ENCODE assay signal across 7 mouse cellular contexts in genomic region chr8:71488454-71488853, GRCm38 (mm10). TPM values are rescaled to one million over a fixed set of nuclear protein-coding genes. Genes with fewer than 3 reads are reported as not detected.
DNase-seq lines count a peak whose midpoint lies in the region; ATAC-seq lines count a peak whose summit lies in the region.

No protein-coding gene starts in this region.

- peak overlapping the region; percentile 87 for H3K27ac ChIP-seq in embryonic facial prominence, embryonic 11.5 days (replicated peaks; ENCODE audit: low read depth, low read length)
- peak overlapping the region; percentile 77; the same call in 1 of the 2 replicates for H3K27ac ChIP-seq in limb, embryonic 11.5 days (replicated peaks; ENCODE audit: low read depth, low read length)
- H3K27ac ChIP-seq in midbrain, embryonic 14.5 days (replicated peaks; ENCODE audit: low read depth, low read length) = no peak overlapping the region

- peak overlapping the region; percentile 87 for H3K4me3 ChIP-seq in embryonic facial prominence, embryonic 11.5 days (ENCODE audit: low read depth, low read length)
- peak overlapping the region; percentile 88 for H3K4me3 ChIP-seq in limb, embryonic 11.5 days (ENCODE audit: low read depth, low read length)
- peak overlapping the region; percentile 74 for H3K4me3 ChIP-seq in midbrain, embryonic 14.5 days (replicated peaks; ENCODE audit: low read depth, low read length)

- WGBS in embryonic facial prominence, embryonic 11.5 days = under 1% methylated on average over 22 of the region's 22 CpGs
- WGBS in limb, embryonic 11.5 days = 0% methylated on average over 22 of the region's 22 CpGs
- under 1% methylated on average over 22 of the region's 22 CpGs for WGBS in midbrain, embryonic 14.5 days

- peak overlapping the region; percentile 99 for H3K4me2 ChIP-seq in embryonic facial prominence, embryonic 11.5 days (ENCODE audit: low read depth, low read length)
- H3K4me2 ChIP-seq in limb, embryonic 11.5 days (ENCODE audit: low read depth, severe bottlenecking) = peak overlapping the region; percentile 100
- peak overlapping the region; percentile 99 for H3K4me2 ChIP-seq in midbrain, embryonic 14.5 days (ENCODE audit: low read length)

- H3K27me3 ChIP-seq in embryonic facial prominence, embryonic 11.5 days (ENCODE audit: control insufficient read depth, insufficient read depth, low read length) = no peaks in the 10 kb centered on the region
- H3K27me3 ChIP-seq in limb, embryonic 11.5 days (ENCODE audit: control insufficient read depth, insufficient read depth, low read length) = no peaks in the 10 kb centered on the region
- H3K27me3 ChIP-seq in midbrain, embryonic 14.5 days (ENCODE audit: control insufficient read depth, insufficient read depth, low read length) = no peaks in the 10 kb centered on the region

- H3K36me3 ChIP-seq in embryonic facial prominence, embryonic 11.5 days (replicated peaks; ENCODE audit: control insufficient read depth, insufficient read depth, low read depth, low read length) = peaks cover 12% of the 10 kb centered on the region
- H3K36me3 ChIP-seq in limb, embryonic 11.5 days (ENCODE audit: control insufficient read depth, insufficient read depth, low read length) = peaks cover 8% of the 10 kb centered on the region; the same call in 1 of the 2 replicates
- H3K36me3 ChIP-seq in midbrain, embryonic 14.5 days (ENCODE audit: control insufficient read depth, insufficient read depth, low read length) = peaks cover 37% of the 10 kb centered on the region

- peak; percentile 76 for ATAC-seq in embryonic facial prominence, embryonic 11.5 days (replicated peaks; ENCODE audit: insufficient number of reproducible peaks, low FRiP score, low TSS enrichment, low read depth)
- ATAC-seq in limb, embryonic 11.5 days (ENCODE audit: insufficient number of reproducible peaks, low FRiP score, low TSS enrichment, low read depth) = peak; percentile 82
- ATAC-seq in midbrain, embryonic 14.5 days (ENCODE audit: low FRiP score, low TSS enrichment) = peak; percentile 86

- H3K4me1 ChIP-seq in embryonic facial prominence, embryonic 11.5 days (ENCODE audit: control insufficient read depth, insufficient read depth, low read length) = peaks cover 2% of the 10 kb centered on the region; the same call in 1 of the 2 replicates
- H3K4me1 ChIP-seq in limb, embryonic 11.5 days (ENCODE audit: control insufficient read depth, insufficient read depth, low read length) = peaks cover 17% of the 10 kb centered on the region
- H3K4me1 ChIP-seq in midbrain, embryonic 14.5 days (ENCODE audit: control insufficient read depth, insufficient read depth, low read length) = peaks cover 28% of the 10 kb centered on the region

- DNase-seq in adrenal gland, postnatal 14 days = peak; percentile 92
- peak; percentile 96 for DNase-seq in embryonic facial prominence, embryonic 11.5 days (ENCODE audit: low spot score)
- DNase-seq in heart, adult 11 months = peak; percentile 99
- DNase-seq in kidney, adult 18-20 months = peak; percentile 86
- DNase-seq in limb, embryonic 11.5 days (ENCODE audit: low spot score) = peak; percentile 96
- peak; percentile 96 for DNase-seq in midbrain, embryonic 14.5 days
- peak; percentile 70 to 83 for DNase-seq in spleen, adult 18-20 months

- H3K9me3 ChIP-seq in embryonic facial prominence, embryonic 11.5 days (replicated peaks; ENCODE audit: control insufficient read depth, low read length) = no peaks in the 10 kb centered on the region
- H3K9me3 ChIP-seq in limb, embryonic 11.5 days (ENCODE audit: control insufficient read depth, low read length) = no peaks in the 10 kb centered on the region
- no peaks in the 10 kb centered on the region for H3K9me3 ChIP-seq in midbrain, embryonic 14.5 days (ENCODE audit: control insufficient read depth, low read length)

- peak overlapping the region; percentile 82 for H3K9ac ChIP-seq in embryonic facial prominence, embryonic 11.5 days (replicated peaks; ENCODE audit: low read length)
- H3K9ac ChIP-seq in limb, embryonic 11.5 days (ENCODE audit: low read length) = peak overlapping the region; percentile 81
- H3K9ac ChIP-seq in midbrain, embryonic 14.5 days (replicated peaks; ENCODE audit: low read length) = peak overlapping the region; percentile 68

RNA-seq across cellular contexts. Expression of gene Gtpbp3, which starts 0.6 kb away (rescaled TPM):
- 20.0 and 21.5 TPM in 2 replicates for total RNA-seq in adrenal gland, postnatal 14 days (2021)
- 4.8 and 5.4 TPM in 2 replicates for polyA plus RNA-seq in embryonic facial prominence, embryonic 11.5 days (2014; fragmentation: Nextera tagmentation; extraction: Ambion mirVana)
- polyA plus RNA-seq in limb, embryonic 11.5 days (2014; fragmentation: Nextera tagmentation; extraction: Ambion mirVana) = 8.3 and 8.7 TPM in 2 replicates
- polyA plus RNA-seq in midbrain, embryonic 14.5 days (2014; fragmentation: Nextera tagmentation; extraction: Ambion mirVana) = 4.9 and 5.2 TPM in 2 replicates

RNA-seq across cellular contexts. Expression of gene Ano8, which starts 2.7 kb away (rescaled TPM):
- 14.8 and 17.2 TPM in 2 replicates for total RNA-seq in adrenal gland, postnatal 14 days (2021)
- 3.1 and 3.2 TPM in 2 replicates for polyA plus RNA-seq in embryonic facial prominence, embryonic 11.5 days (2014; fragmentation: Nextera tagmentation; extraction: Ambion mirVana)
- polyA plus RNA-seq in limb, embryonic 11.5 days (2014; fragmentation: Nextera tagmentation; extraction: Ambion mirVana) = 3.0 and 4.2 TPM in 2 replicates
- polyA plus RNA-seq in midbrain, embryonic 14.5 days (2014; fragmentation: Nextera tagmentation; extraction: Ambion mirVana) = 7.7 and 9.4 TPM in 2 replicates

RNA-seq across cellular contexts. Expression of gene Dda1, which starts 19.5 kb away (rescaled TPM):
- 54.4 and 57.8 TPM in 2 replicates for total RNA-seq in adrenal gland, postnatal 14 days (2021)
- polyA plus RNA-seq in embryonic facial prominence, embryonic 11.5 days (2014; fragmentation: Nextera tagmentation; extraction: Ambion mirVana) = 105 and 115 TPM in 2 replicates
- 115 TPM in 2 replicates for polyA plus RNA-seq in limb, embryonic 11.5 days (2014; fragmentation: Nextera tagmentation; extraction: Ambion mirVana)
- polyA plus RNA-seq in midbrain, embryonic 14.5 days (2014; fragmentation: Nextera tagmentation; extraction: Ambion mirVana) = 213 and 233 TPM in 2 replicates

RNA-seq across cellular contexts. Expression of gene Plvap, which starts 23.1 kb away (rescaled TPM):
- 116 and 123 TPM in 2 replicates for total RNA-seq in adrenal gland, postnatal 14 days (2021)
- polyA plus RNA-seq in embryonic facial prominence, embryonic 11.5 days (2014; fragmentation: Nextera tagmentation; extraction: Ambion mirVana) = 48.8 and 50.3 TPM in 2 replicates
- polyA plus RNA-seq in limb, embryonic 11.5 days (2014; fragmentation: Nextera tagmentation; extraction: Ambion mirVana) = 57.9 and 58.2 TPM in 2 replicates
- 3.6 and 4.1 TPM in 2 replicates for polyA plus RNA-seq in midbrain, embryonic 14.5 days (2014; fragmentation: Nextera tagmentation; extraction: Ambion mirVana)

RNA-seq across cellular contexts. Expression of gene Mrpl34, which starts 23.7 kb away (rescaled TPM):
- total RNA-seq in adrenal gland, postnatal 14 days (2021) = 145 and 164 TPM in 2 replicates
- polyA plus RNA-seq in embryonic facial prominence, embryonic 11.5 days (2014; fragmentation: Nextera tagmentation; extraction: Ambion mirVana) = 180 and 185 TPM in 2 replicates
- polyA plus RNA-seq in limb, embryonic 11.5 days (2014; fragmentation: Nextera tagmentation; extraction: Ambion mirVana) = 216 and 231 TPM in 2 replicates
- polyA plus RNA-seq in midbrain, embryonic 14.5 days (2014; fragmentation: Nextera tagmentation; extraction: Ambion mirVana) = 199 and 222 TPM in 2 replicates
